Mouse (Mus musculus): ENCODE results near the gene Psmb7.

GRCm38 (mm10) chr2:38584514-38585378 is 59.1 kb downstream of the Psmb7 start:
- TF ChIP-seq CTCF (IDR thresholded peaks at IDR 0.05) (no peak), POLR2A (IDR thresholded peaks at IDR 0.05; ENCODE audit: insufficient read depth, low read depth, low read length) (no peak)
